Mouse (Mus musculus): ENCODE measurements around the gene Brinp1. TPM values are rescaled to one million over a fixed set of nuclear protein-coding genes. Genes with fewer than 3 reads are reported as not detected.
A peak's percentile ranks its signal among the peaks of the same experiment; 100 is the strongest.
"Not testable (repeated sequence)": the region's sequence is repeated elsewhere in the genome, so short reads cannot be mapped to it uniquely, and the experiment has no call there.

Gene Brinp1
- total RNA-seq, 2 experiments from 2014 or later = 1.7 to 1.8 TPM

DNA sequence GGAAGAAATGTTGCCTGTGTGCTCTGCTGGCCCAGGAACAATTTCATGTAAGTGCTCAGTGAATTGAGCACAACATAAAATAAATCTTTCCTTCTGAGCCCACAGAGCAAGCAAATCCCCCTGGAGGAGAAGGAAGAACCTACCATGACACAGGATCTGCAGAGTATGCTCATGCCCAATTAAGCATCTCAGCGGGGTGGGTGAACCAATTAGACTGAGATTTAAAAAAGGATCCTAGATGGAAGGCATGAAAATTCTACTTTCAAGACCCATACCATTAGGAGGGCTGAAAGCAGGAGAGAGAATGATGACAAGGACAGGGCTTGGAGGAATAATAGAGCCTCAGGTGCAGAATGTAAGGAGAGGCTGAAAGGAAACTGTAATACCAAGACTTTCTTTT is 107.2 kb downstream of the Brinp1 start:
- DNase-seq (ENCODE audit: low spot score in 2 of 2) = no peak

DNA sequence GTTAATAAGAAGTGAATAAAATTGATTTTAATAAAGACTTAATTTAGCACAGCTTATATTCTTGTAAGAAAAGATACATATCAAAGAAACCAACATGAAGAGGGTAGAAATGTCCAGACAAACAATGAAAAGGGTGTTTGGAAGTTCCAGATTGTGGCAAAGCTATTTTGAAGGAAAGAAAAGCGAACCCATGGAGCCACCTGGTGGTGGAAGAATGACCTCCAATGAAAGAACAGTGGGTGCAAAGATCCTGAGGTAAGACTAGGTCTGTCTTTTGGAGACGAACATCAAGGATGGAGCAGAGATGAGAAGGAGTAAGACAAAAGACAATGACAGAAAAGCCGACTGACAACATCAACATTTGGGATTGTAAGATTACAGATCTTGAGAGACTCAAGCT is 108.2 kb downstream of the Brinp1 start:
- peak in 1 of 2 experiments; percentile 9 for DNase-seq (ENCODE audit: low spot score in 2 of 2)

DNA sequence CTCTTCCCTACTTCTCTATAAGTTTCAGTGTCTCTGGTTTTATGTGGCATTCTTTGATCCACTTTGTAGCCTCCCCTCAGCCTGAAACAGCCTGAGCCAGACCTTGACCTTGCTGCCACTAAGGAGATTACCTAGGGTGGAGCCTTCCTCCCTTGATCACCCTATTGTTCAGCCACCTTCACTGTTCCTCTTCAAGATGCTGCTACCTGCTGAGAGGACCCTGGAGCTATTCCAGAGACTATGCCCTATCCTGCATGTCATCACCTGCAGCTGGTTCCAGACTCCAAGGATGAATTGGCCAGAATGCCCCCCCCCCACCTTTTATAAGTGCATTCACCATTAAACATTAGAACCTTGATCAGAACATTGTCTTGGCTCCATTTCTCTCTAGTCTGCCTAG is 140.2 kb downstream of the Brinp1 start:
- DNase-seq (ENCODE audit: low spot score in 2 of 2) = not testable (repeated sequence)

DNA sequence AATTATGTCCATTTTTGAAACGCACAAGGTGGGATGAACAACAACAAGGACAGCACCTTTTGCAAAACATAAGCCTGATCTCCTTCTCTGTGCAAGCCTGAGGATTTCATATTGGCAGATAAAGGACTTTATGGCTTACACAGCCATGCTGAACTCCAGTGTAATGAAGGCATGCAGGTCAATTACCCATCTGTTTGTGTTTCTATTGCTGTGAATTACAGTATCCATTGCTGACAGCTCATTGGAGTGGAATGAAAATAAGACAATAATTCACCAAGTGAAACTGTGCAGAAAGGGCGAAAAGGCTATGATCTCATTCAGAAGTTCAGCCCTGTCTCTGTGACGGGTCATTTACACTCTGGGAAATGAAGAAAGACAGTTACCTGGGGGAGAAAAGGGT is 147.7 kb downstream of the Brinp1 start:
- DNase-seq (ENCODE audit: low spot score in 2 of 2) = no peak

DNA sequence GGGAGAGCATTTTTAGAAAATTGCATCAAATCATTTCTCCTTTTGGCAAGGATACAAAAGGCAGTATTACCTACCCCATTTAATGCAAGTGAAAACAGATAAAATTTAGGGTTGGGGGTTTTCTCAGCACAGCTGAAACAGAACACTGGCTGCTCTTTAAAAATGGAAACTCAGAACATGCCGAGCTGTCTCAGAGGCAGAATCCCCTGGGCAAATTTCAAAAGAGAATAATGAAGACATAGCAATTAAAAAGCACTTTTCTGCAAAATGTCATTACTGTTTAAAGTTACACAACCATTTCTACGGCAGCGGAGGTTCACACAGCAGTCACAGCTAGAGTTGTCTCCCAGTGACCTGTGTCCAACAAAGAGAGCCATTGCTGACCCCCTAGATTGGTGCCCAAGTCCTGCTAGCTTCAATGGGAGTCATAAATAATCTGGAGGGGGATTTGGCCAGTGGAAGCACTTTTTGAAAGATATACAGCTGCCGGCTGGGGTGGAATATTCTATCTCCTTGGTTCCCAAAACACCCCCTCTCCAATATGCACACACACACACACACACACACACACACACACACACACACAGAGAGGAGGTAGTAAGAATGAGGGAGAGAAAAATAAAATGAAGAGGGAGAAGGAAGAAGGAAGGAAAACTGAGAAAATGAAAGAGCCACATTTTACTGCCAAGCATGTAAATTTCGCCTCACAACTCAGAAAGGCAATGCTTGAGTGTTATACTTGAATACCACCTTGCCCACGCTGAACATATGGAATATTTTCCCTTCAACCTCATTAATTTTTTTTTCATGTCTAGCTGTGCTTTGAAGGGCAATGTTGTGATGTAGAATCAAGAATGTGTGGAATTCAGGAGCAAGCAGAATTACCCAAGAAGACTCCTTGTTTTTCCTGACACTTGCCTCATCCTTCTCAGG is 152.0 kb downstream of the Brinp1 start:
- DNase-seq (ENCODE audit: low spot score in 2 of 2) = no peak

DNA sequence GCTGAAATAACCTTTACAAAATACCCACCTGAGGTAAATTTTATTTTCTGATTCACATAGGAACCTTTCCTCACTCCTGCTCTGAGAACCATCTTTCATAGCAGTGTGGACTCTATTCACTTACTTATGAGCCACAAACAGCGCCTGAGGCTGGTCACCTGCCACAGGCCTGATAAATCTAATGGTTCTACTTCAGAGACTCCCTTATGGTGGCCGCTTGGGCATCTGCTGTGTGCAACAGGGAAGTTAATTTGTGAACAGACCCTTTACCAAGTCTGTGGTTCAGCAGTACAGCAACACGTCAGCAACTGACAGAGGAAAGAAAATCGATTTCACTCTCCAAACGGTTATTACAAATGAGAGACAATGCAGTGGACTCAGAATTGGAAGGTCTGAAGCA is 164.2 kb downstream of the Brinp1 start:
- DNase-seq (ENCODE audit: low spot score in 2 of 2) = no peak

DNA sequence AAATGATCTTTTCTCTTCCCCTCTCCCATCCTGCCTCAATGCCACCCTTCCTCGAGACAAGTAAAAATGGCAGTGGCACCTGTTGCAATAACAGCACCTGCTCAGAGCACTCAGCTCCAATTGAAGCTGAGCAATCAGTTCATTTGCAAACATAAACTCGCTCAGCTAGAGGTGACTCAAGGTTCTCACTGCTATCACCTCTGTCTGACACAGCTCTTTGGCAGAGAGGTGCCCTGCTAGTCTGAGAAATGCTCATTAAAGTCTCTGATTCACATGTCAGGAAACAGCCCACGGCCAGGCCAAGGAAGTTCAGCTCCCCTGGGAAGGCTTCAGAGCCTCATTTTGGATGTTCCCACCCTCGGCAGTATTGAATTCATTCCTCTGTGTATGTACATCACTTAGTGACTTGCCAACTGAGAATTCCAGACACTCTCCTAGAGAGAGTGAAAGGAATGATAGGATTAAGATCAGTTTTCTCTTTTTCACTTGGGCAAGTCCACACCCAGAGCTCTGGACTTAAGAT is 165.7 kb downstream of the Brinp1 start:
- DNase-seq (ENCODE audit: low spot score in 2 of 2) = no peak

DNA sequence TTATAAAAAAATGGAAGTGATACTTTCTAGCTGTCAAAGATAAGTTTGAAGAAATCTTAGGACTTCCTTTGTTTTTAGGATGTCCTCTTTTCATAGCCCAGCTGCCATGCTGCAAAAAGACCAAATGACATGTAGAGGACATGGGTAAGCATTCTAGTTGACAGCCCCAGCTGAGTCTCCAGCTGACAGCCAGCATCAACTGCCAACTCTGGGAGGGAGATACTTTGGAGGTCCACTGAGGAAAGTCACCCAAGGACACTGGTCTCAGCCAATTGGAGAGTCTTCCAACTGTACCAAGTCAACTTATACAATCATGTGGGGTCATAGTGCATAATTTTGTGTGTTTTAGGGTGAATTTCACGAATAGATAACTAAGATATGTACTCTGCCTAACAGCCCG is 166.6 kb downstream of the Brinp1 start:
- DNase-seq (ENCODE audit: low spot score in 2 of 2) = no peak

DNA sequence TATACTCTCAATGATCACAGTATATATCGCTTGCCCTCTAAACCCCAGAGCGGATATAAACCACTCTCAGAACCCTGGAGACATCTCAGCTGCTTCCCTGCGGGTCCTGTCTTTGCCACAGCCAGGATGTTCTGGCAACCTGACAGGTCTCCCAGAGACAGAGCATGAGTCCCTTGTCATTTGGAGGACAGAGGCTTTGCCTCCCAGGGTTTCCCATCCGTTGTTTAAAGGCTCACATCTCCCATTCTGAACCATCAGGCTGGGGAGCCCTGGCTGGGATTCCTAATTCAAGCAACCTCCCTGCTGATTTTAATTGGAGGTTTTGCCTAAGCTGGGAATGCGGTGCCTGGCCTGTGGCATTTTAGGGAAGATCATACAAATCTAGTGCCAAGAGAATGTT is 185.9 kb downstream of the Brinp1 start:
- no peak for DNase-seq (ENCODE audit: low spot score in 2 of 2)

DNA sequence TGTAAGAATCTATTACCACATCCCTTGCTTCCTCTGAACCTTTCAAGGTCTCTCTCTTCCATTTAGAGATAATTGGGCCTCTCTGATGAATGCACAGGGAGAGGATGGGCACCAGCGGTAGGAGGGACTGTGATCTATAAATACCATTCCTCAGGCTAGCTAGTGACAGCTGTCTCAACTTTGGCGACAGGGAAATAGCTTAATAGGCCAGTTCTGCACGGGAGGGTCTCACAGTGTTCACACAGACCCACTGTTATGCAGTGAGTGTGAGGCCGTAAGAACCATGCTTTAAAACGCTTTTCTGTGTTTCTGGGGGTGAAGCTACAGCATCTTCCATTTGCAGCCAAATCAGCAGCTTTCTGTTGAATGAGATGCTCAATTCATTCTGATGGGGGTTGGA is 186.8 kb downstream of the Brinp1 start:
- no peak for DNase-seq (ENCODE audit: low spot score in 2 of 2)

DNA sequence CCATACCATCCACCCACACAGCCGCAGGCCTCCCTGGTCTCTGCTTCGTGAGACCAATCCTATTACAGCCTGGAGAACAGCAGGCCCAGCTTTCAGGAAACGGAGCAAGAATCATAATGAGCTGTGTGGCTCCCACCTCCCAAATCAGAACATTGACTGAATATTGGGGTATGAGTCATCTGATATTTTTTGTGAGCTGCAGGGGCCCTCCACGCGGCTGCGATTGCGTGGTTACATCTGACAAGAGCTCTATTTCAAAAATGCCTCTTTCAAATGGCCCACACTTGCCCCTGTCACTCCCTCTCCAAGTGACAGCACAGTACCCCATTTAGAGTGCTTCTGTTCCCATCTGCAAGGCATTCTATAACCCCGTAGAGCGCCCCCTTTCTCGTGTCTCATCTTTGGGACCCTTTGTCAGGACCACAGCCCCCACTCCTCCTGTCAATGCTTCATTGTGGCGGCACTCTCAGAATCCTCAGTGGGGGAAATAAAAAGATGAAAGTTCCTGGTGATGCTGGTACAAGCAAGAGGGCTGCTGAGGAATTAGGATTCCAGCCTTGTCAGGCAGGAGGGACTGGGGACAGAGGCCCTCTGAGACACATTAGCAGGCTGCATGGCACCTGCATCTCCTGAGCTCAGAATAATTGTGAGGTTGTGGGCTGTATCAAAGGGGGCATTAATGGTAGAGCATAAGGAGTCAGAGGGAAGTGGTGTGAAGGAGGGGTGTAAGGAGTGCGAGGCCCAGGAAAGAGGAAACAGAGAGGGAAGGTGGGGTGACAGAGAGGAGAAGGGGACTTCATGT is 188.2 kb downstream of the Brinp1 start:
- DNase-seq (ENCODE audit: low spot score in 2 of 2) = no peak

DNA sequence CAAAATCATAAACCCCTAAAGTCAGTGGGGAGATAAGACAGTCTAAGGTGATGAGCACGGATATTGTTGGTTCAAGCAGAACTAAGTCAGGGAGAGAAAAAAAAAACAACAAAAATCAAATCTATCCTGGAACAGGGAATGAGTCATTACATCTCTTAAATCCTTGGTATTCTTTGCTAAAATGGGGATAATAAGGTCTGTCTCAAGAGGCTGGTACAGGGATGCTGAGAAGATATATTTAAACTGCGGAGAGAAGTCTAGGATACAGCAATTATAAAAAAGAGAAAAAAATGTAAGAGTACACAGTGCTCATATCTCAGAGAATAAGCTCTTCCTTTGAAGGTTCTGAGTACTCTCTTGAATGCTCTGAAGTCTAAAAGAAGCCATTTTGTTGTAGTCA is 189.3 kb downstream of the Brinp1 start:
- no peak for DNase-seq (ENCODE audit: low spot score in 2 of 2)

DNA sequence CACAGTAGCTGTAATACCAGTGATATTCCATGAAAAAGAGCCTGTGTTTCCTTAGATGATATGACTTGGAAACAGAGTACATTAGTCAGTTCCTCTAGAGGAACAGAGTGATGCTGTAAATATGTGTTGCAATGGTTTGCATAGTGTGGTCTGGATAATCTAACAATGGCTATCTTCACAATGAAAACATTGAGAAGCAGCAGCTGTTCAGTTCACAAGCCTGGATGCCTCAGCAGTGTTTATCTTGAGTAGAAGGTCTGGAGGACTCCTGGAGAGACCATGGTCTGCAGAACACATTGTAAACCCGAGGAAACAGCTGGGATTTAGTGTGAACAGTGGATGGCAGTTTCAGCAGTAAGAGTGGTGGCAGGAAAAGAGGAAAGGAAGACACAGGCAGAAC is 233.2 kb downstream of the Brinp1 start:
- DNase-seq (ENCODE audit: low spot score in 2 of 2) = no peak
